Mouse (Mus musculus) cerebellum, adult 9-10 months (tissue): ENCODE data around the gene Cux1.

Experiments used
- DNase-seq: peaks from one replicate; pipeline ENCODE4 v3.0.0; 2022

Gene Cux1

DNA sequence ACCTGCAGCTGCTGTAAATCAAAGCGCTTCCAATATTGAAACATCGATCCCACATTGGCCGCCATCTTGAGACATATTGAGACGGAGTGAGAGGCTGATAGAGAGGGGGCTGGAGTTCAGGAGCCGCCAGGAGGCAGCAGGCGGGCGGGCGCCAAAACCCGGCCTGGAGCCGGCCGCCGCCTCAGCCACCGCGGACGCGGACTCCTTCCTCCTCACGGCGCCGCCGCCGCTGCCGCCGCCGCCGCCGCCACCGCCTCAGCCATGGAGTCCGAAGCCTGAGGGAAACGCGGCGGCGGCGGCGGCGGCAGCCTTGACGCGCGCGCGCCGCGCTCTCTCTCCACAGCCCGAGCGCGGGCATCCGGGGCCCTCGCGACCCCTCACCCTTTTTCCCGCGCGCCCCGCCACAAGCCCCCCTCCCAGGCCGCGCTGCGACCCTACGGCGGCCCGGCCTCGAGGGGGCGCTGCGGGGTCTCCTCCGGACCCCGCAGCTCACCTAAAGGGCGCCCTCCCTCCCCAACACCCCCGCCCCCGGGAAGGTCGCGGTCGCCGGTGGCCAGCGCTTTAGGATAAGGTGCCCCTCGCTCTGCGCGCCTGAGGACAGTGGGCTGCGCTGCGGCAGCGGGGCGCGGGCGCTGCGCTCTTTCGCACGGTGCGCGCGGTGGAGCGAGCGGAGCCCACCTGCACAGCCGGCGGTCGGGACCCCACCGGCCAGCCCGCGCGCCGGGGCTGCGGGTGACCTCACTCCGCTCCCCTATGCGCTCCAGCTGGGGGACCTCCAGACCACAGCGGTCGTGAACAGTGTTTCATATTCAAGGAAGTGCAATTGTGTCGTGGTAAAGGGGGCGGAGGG, at the start of gene Cux1:
Cux1 (minus strand) TSS at position 315 of the 850 bp plus-strand sequence.
- peak; percentile 86 for DNase-seq

DNA sequence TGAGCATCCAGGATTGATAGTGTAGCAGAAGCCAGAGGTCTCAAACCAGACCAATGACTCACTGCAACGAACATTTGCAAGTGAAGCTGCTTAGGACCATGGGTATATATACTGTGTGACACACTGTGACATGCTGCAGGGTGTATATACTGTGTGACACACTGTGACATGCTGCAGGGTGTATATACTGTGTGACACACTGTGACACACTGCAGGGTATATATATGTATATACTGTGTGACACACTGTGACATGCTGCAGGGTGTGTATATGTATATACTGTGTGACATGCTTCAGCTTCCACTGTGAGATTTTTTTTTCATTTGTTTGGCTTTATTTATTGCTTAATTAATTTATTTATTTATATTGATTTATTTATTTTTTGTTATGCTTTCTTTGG, 45.1 kb upstream of the Cux1 start:
- DNase-seq: no peak

DNA sequence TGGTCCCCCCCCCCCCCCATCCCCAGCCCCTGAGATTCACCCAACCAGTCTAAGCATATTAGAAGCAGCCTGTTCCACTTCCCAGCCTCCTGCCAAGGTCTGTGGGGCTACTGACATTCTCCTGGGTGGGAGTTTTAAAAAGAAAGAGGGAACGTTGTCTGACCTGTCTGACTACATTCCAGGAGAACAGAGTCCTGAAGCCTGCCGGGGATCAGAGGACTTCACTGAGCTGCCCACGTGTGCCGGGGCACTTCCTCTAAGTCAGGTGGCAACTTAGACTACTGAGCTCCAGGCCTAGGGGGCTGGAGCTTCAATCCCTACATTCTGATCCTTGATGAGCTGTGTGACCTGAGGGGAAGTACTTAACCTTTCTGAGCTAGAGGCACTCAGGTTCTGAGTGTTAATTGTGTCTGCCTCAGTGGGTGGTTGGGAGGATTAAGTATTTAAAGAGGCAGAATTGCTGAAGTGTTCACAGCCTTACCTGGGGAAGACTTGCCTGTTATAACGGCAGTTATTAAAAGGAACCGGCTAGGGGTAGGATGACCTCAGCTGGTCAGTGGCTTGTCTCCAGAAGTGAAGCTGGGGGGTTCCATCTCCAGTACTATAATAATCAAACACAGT, 41.6 kb upstream of the Cux1 start:
- no peak for DNase-seq

DNA sequence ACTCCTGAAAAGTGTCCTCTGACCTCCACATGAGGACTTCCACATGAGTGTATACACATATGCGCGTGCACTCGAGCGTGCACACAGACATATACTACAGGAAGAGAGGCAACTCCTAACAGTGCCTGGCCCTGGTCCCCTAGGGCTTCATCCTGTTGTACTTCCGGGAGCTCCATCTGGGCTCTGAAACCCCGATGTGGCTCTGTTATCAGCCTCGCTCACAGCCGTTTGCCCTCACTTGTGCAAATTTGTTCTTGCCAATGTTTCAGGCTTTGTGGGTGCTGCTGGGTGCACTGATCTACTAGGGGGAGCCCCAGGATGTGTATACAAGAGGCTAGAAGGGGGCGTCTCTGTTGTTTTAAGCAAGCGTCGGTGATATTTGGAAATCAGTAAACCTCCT, 37.9 kb upstream of the Cux1 start:
- DNase-seq: no peak

DNA sequence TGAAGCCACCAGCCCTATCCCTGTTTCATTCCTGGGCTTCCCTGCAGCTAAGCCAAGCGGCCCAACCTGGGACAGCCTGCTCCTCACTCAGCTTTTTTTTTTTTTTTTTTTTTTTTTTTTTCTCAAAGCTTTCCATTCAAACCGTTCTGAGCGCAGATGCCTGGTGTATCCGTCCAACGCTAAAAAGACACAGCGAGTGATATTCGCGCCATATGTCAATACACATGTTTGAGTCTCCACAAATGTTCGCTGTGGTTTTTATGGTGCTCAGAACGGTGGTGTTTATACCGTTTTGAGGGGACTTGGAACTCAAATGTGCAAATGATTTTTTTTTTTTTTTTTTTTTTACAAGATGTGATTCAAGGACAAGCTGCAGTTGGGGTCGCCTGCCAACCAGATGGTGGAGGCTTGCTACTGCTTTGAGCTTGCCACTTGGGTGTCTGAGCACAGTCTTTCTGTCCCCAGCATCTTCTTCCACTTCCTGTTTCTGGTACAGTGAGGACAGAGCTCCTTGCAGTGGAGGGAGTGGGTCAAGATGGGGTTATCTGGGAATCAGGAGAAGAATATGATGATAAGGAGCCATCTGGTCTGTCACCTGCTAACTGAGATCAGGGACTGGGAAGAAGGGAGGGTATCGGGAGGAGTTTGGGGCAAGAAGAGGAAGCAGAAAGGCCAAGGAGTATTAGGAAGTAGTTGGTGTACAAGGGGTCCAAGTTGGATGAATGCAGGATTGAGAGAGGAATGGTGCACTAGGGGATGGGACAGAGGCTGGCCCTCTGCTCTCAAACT, 36.1 kb upstream of the Cux1 start:
- peak; percentile 15 for DNase-seq

DNA sequence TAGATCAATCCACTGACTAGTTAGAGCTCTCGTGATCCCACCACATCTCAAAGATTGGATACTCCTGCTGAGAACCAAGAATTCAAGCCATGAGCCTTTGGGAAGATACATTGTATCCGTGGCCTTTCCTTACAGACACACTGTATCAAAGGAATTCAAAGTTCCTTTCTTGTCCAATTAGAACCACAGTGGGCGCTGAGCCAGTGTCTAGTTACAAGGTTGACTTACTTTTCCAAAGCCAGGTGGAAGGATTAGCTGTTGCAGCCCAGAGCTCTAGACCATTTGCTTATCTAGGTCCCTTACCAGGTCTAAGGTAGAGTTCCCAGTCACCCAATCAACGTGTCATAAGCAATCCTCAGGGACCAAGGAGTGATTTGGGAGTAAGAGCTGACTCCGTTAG, 33.2 kb upstream of the Cux1 start:
- DNase-seq: no peak

DNA sequence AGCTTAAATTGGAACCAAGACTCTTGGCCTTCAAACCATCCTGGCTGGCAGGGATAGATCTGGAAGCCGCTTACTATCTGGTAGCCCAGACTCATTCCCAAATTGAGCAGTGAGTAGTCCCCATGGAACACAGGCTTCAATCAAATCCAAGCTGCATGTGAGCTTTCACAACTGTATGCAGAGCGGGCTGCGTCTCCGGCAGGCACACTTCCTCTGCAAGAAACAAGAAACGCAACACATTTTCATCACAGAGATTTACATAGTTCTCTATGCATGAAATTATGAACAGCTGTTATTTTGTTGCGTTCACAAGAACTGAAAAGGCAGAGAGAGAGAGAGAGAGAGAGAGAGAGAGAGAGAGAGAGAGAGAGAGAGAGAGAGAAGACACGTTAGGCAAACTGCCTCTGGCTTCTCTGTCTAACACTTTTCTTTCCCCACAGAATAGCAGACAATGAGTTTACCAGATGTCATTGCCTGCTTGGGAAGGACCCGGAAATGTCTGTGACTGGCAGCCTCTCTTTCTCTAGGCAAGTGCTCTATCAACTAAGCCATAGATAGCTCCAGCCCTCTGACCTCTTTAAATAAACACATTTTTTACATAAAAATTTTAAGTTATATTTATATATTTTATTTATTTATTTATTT, 27.7 kb upstream of the Cux1 start:
- DNase-seq: no peak

DNA sequence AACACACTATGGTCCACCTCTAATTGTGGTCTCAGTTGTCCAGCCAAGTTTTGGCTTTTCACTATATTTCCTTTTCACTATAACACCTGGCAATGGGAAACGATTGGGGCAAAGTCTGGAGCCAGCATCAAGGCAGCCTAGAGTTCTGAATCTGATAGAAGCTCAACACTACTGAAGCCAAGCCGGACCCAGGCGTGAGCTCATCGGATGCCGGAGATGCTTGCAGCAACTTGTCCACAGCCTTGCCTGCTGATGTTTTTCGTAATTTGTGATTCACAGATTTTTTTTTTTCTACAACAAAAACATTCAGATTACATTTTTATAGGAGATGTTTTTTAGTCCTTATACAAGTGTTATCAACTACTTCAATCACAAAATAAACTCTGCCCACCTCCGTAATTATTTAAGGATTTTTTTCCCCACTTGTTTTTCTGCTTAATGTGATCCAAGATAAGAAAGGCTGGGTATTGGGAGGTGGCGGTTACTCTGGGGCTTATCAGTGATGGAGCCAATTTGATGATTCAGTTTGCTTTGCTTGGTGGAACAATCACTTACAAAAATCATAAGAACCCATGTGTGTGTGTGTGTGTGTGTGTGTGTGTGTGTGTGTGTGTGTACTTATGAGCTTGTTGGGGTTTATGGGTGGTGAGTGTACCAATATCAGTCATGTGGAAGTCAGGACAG, 24.7 kb upstream of the Cux1 start:
- no peak for DNase-seq

DNA sequence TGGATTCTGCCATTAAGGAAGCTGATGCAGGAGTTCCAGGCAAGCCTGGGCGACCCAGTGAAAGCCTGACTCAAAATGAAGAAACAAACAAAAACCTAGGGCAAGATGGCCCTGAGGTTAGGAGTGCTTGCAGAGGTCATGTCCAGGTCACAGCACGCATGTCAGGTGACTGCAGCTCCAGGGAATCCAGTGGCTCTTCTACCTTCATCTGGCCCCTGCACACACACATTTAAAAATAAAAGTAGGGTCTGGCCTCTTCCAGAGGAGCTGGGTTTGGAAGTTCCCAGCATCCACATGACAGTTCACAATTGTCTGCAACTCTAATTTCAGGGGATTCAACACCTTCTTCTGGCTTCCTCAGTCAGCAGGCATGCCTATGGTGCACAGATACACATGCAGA, 21.7 kb upstream of the Cux1 start:
- DNase-seq: no peak

DNA sequence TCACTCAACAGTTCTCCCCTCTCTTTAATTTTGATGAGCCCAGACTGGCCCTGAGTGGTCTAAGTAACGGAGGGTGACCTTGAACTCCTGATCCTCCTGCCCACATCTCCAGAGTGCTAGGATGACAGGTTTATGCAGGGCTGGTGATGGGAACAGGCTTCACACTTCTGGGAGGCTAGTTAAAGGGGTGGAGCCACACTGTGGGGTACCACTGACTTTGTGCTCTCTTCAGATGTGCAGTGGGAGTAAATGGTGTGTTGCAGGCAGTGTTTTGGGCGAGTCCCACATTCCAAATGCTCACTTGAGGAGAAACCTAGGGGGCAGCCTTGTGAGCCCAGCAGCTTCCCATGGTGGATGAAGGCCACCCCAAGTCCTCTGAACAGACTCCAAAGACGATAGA, 21.2 kb upstream of the Cux1 start:
- no peak for DNase-seq

DNA sequence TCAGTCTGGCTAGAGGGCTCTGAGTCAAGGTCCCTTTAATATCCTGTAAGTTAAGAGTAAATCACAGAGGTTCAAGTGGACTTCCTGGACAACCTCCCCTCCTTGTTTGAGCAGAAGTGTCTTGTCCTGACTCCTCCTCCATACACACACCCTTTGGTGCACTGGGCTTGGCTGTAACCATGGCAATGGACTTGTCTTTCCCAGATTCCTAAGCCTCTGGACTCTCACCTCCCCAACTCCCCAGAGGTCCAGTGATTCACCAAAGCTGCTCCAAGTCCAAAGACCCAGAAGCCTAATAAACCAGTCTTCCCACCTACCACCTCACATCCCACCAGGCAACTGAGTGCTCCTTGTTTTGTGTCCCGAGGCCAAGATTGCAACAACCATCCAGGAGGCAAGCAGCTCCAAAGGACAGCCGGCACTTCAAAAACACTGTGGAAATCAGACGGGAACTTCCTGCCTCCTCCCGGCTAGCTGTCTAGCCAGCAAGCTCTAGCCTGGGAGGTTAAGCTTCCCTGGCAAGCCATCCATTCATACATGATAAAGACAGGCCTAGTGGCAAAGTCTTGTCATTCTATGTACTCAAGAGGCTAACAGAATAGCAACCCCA, 17.5 kb upstream of the Cux1 start:
- DNase-seq: no peak

DNA sequence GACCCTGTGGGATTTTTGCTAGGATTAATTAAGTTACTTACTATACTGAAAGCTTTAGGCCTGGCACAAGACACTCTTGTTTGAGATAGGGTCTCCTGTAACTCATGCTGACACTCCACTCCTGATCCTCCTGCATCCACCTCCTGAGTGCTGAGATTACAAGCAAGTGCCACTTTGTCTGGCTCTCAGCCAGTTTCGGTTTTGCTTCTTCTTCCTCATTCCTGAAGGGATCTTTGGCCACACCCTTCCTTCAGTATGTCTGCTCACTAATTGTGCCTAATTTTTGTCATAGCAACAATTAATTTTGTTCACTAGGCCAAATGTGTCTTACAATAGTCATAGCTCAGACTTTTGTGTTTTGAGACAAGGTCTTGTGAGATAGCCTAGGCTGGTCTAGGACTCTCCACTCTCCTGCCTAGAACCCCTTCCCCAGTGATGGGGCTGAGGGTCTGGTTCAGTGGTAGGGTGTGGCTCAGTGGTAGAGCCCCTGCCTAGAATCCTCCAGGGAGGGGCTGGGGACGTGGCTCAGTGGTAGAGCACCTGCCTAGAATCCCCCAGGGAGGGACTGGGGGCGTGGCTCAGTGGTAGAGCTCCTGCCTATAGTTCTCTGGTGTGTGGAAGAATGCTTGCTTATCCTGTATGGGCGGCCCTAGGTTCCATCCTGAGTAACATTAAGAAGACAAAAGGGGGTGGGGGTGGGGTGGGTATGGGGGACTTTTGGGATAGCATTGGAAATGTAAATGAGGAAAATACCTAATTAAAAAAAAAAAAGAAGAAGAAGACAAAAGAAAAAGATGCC, 16.6 kb upstream of the Cux1 start:
- DNase-seq: no peak

DNA sequence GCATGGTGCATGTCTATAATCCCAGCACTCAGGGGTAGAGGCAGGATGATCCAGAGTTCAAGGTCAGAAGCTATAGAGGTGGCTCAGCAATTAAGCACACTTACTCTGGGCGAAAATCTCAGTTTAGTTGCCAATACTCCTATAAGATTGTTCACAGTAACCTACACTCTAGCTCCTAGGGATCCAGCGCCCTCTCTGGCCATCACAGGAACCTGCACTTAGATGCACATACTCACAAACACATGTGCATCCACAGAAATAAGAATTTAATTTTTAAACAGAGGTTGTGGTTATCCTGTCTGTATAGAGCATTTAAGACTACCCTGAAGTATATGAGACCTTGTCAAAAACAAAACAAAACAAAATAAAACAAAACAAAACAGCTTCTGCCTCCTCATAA, 16.0 kb upstream of the Cux1 start:
- no peak for DNase-seq

DNA sequence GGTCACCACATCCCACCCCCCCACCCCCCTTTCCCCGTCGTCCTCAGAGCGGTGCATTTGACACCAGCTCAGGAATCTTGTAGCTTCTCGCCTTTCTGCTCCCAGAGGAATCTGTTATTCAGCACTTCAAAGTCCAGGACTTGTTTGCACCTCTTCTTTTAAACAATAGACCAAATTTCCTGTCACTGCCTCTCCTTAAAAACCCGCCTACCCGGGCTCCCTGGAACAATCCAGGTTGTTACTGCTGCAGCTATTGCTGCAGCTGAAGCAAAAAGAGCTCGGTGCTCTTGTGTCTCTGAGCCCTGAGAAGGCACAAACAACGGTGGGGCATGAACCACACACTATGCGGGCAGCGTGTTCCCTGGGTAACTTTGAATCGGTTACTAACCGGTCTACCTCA, 14.9 kb upstream of the Cux1 start:
- DNase-seq: no peak

DNA sequence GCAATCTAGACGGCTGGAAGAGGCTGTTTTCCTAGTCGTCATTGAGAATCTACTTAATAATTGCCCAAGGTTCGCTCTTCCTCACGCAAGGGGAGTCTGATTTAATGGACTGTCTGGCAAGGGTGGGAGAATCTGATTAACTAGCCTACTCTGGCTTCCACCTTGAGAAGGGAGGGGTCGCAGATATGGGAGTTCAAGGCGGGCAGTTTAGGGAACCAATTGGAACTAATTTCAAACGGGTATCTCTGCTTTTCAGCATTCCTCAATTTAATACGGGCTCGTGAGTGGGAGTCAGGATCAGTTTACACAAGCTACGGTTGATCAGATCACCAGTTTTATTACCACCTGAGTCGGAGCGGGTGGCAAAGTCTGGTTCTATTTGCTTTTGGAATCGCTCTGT, 14.3 kb upstream of the Cux1 start:
- DNase-seq: no peak

DNA sequence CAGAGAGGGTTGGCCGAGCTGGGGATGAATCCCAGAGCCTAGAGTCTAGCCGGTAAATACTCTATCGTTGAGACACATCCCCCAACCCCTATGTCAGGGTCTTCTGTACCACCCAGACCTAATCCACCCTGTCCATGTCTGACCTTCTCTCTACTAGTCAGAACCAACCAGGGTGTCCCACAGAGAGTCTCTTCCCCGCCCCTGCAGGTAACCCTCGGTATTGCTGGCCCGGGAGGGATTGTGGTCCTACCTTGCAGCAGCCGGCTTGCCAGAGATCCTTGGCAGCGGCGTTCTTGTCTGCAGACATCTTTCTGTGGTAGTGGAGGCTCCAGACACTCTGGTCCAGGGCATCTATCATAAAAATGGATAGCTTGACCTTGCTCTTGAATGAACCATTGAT, 13.9 kb upstream of the Cux1 start:
- no peak for DNase-seq

DNA sequence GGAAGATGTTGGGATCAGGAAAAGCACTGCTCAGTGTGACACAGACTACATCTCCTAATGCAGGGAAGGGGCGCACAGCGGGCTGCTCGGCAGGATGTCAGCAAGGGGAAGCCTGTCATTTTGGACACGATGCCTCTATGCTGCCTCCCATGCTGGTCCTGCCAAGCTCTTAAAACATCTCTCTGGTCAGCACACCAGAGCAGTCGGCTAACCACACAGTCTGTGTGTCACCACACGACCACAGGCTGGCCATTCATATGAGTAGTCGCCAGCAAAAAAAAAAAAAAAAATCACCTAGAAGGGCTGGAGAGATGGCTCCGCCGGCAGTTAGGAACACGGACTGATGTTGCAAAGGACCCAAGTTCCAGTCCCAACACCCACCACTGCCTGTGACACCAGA, 10.9 kb upstream of the Cux1 start:
- no peak for DNase-seq

DNA sequence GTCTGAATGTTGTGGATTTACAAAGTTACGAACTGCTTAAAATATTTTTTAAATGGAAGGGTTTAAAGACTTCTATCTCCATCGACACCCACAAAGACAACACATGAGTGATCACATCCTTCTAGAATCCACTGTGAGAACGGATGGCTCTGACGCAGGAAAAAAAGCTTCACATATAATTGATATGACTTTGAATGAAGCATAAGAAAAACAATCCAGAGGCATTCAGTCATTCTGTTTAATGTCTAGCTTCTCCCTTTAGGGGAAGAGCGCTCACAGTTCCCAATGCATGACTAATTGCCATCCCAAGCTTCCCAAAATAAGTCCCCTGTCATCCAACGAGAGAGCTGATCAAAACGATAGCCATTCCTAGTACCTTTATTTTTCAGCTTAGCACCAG, 2.9 kb upstream of the Cux1 start:
- peak; percentile 18 for DNase-seq

DNA sequence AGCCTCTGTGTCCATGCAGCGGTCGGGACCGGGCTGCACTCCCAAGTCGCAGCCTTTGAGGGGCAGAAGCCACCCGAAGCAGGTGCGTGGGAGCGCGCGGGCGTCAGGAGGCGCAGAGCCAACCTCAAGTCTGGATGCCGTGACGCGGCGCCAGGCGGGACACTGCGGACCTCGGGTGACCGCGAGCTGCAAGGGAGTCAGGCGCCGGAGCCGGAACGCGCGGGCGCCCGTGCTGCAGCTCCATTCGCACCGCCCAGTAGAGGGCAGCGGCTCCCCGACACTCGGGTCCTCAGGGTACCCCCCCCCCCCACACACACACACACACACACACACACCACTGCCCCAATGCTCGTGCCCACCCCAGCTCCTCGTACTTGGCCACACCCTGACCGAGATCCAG, 1.5 kb upstream of the Cux1 start:
- peak; percentile 80 for DNase-seq

DNA sequence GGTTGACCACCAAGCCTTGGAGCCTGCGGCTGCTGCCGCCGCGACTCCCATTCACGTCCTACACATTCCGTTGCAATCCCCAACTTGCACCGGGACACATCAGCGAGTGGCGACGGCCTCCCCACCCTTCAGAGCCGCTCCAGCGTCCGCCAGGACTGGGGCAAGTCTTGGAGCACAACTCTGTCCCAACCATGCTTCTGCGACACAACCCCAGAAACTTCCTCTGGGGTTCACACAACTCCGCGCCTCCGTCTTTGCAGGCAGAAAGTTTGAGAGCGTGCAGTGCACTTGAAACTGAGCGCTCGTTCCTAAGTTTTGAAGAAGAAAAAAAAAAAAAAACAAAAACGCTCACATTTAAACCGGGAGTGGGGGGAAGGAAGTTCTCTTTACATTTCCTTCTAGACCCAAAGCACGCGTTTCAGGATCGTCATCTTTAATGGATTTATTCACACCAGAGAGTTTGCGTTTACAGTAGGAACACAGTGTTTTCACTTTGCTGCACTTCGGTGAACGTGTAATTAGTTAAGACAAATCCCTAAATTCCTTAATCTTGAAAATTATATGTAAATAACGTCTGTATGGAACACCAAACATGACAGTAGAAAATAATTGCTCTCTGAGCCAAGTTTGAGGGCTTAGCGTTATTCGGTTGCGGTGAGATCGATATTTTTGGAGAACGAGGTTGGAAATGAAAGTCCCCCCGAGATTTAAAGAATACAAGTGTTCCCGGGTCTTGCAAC, 906 bp upstream of the Cux1 start:
- DNase-seq: peak; percentile 45

DNA sequence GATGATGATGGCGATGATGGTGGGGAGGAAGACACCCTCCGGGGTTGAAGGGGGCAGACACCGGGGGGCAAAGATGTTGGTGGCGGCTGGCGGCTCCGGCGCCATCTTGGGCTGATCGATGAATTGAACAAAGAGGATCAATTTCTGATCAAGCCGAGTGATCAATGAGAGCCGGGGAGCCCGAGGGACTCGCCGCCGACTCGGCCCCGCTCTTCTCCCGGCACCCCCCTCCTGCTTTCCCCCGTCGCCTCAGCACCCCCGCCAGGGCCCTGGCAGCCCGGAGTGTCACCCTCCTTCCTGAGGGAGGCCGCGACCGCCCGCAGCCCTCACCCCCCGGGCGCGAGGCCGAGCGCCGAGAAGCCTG, 496 bp downstream of the Cux1 start:
- DNase-seq: peak; percentile 55
